Mouse (Mus musculus): ENCODE measurements around the gene Pxmp2. TPM values are rescaled to one million over a fixed set of nuclear protein-coding genes. Genes with fewer than 3 reads are reported as not detected.

Pxmp2 gene
- total RNA-seq (2023): 1 to 10 TPM; 3.3 to 3.4 TPM

GRCm38 (mm10) chr5:110285770-110286445, at the start of gene Pxmp2, which contains the start of gene Pole:
Pxmp2 (minus strand) TSS chr5:110286186.
Pole (plus strand) TSS chr5:110286306.

GRCm38 (mm10) chr5:110269141-110270101, 16.6 kb downstream of the Pxmp2 start, which contains the start of gene Pgam5:
Pgam5 (minus strand) TSS chr5:110269913.

GRCm38 (mm10) chr5:110230780-110231461, 55.1 kb downstream of the Pxmp2 start, which contains the start of gene Ankle2:
Ankle2 (plus strand) TSS chr5:110231004.

Other genes with a start within 250 kb of the Pxmp2 start
- 1 to 10 TPM; 3.8 to 6.5 TPM for gene Gm17655, start 213.7 kb downstream of the Pxmp2 start, total RNA-seq (2023)
- gene Gm35315, start 191.8 kb downstream of the Pxmp2 start, total RNA-seq (2023): under 1 TPM; 0.13 to 0.35 TPM
- under 1 TPM in 1 of 2 experiments, not detected in 1; 0.13 TPM for gene Plcxd1, start 186.2 kb downstream of the Pxmp2 start, total RNA-seq (2023)
- 10 to 100 TPM; 44.7 to 48.2 TPM for gene Gtpbp6, start 178.0 kb downstream of the Pxmp2 start, total RNA-seq (2023)
- 1 to 10 TPM; 3.1 to 3.8 TPM for gene Zfp605, start 176.1 kb downstream of the Pxmp2 start, total RNA-seq (2023)
- 10 to 100 TPM; 68.8 to 71.2 TPM for gene Chfr, start 150.3 kb downstream of the Pxmp2 start, total RNA-seq (2023)
- 10 to 100 TPM; 22.5 to 23.7 TPM for gene Golga3, start 109.5 kb downstream of the Pxmp2 start, total RNA-seq (2023)
- 10 to 100 TPM; 48.0 to 51.1 TPM for gene Ankle2, start 55.2 kb downstream of the Pxmp2 start, total RNA-seq (2023)
- 10 to 100 TPM; 11.7 to 13.5 TPM for gene Pgam5, start 16.3 kb downstream of the Pxmp2 start, total RNA-seq (2023)
- 10 to 100 TPM; 25.1 to 27.5 TPM for gene Pole, start 120 bp upstream of the Pxmp2 start, total RNA-seq (2023)
- not detected for gene P2rx2, start 57.0 kb upstream of the Pxmp2 start, total RNA-seq (2023)
- not detected for gene Lrcol1, start 58.5 kb upstream of the Pxmp2 start, total RNA-seq (2023)
- gene Fbrsl1, start 162.3 kb upstream of the Pxmp2 start, total RNA-seq (2023): 100 to 1,000 TPM; 103 to 104 TPM

All from neutrophil, adult 59 days (primary cell).